Mouse (Mus musculus) urinary bladder, postnatal 36 days (tissue): ENCODE data around the gene Aamp.
A peak's percentile ranks its signal among the peaks of the same experiment; 100 is the strongest.
"Not testable (repeated sequence)": the region's sequence is repeated elsewhere in the genome, so short reads cannot be mapped to it uniquely, and the experiment has no call there.

Experiments
- DNase-seq, 2 experiments: peaks; one replicate each; pipeline ENCODE4 v3.0.0; 2022; ENCODE audit warnings: low spot score in 2 of 2, mixed read lengths in 1 of 2

The Aamp gene

GRCm38 (mm10) chr1:74284543-74285160 lies at the start of gene Aamp, which contains the start of gene Pnkd:
Gene Aamp (minus strand): TSS chr1:74284738.
Gene Pnkd (plus strand): TSS chr1:74284930.
- DNase-seq: peak; percentile 99 to 100

GRCm38 (mm10) chr1:74332930-74333329 lies 48.4 kb upstream of the Aamp start:
- no peak for DNase-seq

- DNase-seq: peak; percentile 92 to 97
These were observed 47.8 kb upstream of the Aamp start for GRCm38 (mm10) chr1:74332241-74332763.

- DNase-seq: peak in 1 of 2 experiments; percentile 23
These were observed 46.6 kb upstream of the Aamp start for GRCm38 (mm10) chr1:74331046-74331681.

GRCm38 (mm10) chr1:74329899-74330431 lies 45.4 kb upstream of the Aamp start:
- no peak for DNase-seq

GRCm38 (mm10) chr1:74326916-74327315 lies 42.4 kb upstream of the Aamp start:
- not testable (repeated sequence) for DNase-seq

- DNase-seq: no peak
These were observed 36.9 kb upstream of the Aamp start for GRCm38 (mm10) chr1:74321396-74321795.

- no peak for DNase-seq
These were observed 34.2 kb upstream of the Aamp start for GRCm38 (mm10) chr1:74318711-74319110.

GRCm38 (mm10) chr1:74316114-74316827 lies 31.7 kb upstream of the Aamp start:
- no peak for DNase-seq

- no peak for DNase-seq
These were observed 30.3 kb upstream of the Aamp start for GRCm38 (mm10) chr1:74314796-74315195.

- peak in 1 of 2 experiments; percentile 53 for DNase-seq
These were observed 28.6 kb upstream of the Aamp start for GRCm38 (mm10) chr1:74313049-74313692.

- no peak for DNase-seq
These were observed 25.2 kb upstream of the Aamp start for GRCm38 (mm10) chr1:74309767-74310166.

GRCm38 (mm10) chr1:74308001-74308964 lies 23.7 kb upstream of the Aamp start:
- no peak for DNase-seq

- no peak for DNase-seq
These were observed 22.6 kb upstream of the Aamp start for GRCm38 (mm10) chr1:74307146-74307545.

- no peak for DNase-seq
These were observed 21.0 kb upstream of the Aamp start, which contains the start of gene Tmbim1 for GRCm38 (mm10) chr1:74305522-74305921. Gene Tmbim1 (minus strand): TSS chr1:74305622.

- DNase-seq: no peak
These were observed 20.4 kb upstream of the Aamp start for GRCm38 (mm10) chr1:74304946-74305345.

GRCm38 (mm10) chr1:74304339-74304790 lies 19.8 kb upstream of the Aamp start:
- DNase-seq: no peak

- peak; percentile 80 to 85 for DNase-seq
These were observed 19.2 kb upstream of the Aamp start for GRCm38 (mm10) chr1:74303509-74304338.

- no peak for DNase-seq
These were observed 18.3 kb upstream of the Aamp start for GRCm38 (mm10) chr1:74302835-74303234.
